Mouse (Mus musculus): ENCODE data around the gene Fam214b. TPM values are rescaled to one million over a fixed set of nuclear protein-coding genes. Genes with fewer than 3 reads are reported as not detected.

Fam214b gene
- polyA plus RNA-seq, 1 experiment from 2014 or later: 7.9 TPM

GRCm38 (mm10) chr4:43036356-43036755 lies 9.7 kb downstream of the Fam214b start:
- no peak overlapping the region for H3K4me3 ChIP-seq (replicated peaks)
- H3K27me3 ChIP-seq (replicated peaks): no peaks in the 10 kb centered on the region
- no peak overlapping the region for H3K27ac ChIP-seq
- no peak for ATAC-seq
- no peak overlapping the region for H3K4me2 ChIP-seq (replicated peaks)
- H3K9me3 ChIP-seq: no peaks in the 10 kb centered on the region
- peaks cover 3% of the 10 kb centered on the region; the same call in 1 of the 2 replicates for H3K36me3 ChIP-seq
- H3K9ac ChIP-seq: no peak overlapping the region
- peaks cover 9% of the 10 kb centered on the region for H3K4me1 ChIP-seq (replicated peaks)
- WGBS: 95% methylated on average over 10 of the region's 10 CpGs

DNA sequence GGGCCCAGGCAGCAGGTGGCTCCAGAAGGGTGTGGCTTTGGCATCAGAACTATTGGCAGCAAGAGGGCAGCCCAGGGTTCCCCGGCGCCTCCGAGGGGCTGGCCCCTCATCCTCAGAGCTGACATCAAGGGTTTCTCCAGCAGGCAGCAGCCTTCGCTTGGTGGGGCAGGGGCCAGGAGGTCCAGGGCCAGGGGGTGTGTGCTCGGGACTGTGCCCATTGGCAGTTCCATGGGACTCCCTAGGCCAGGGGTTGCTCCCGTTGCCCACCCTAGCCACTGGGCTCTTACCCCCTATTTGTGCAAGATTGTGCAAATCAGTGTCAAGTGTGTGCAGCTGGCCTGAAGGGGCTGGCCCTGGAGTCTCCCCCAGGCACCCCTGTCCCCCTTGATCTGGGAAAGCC lies 10.2 kb downstream of the Fam214b start:
- peaks cover 3% of the 10 kb centered on the region; the same call in 1 of the 2 replicates for H3K36me3 ChIP-seq
- H3K27me3 ChIP-seq (replicated peaks): no peaks in the 10 kb centered on the region
- no peak overlapping the region for H3K4me2 ChIP-seq (replicated peaks)
- no peak overlapping the region for H3K27ac ChIP-seq
- no peak overlapping the region for H3K9ac ChIP-seq
- no peaks in the 10 kb centered on the region for H3K9me3 ChIP-seq
- H3K4me1 ChIP-seq (replicated peaks): peaks cover 9% of the 10 kb centered on the region
- no peak for ATAC-seq
- no peak overlapping the region for H3K4me3 ChIP-seq (replicated peaks)
- WGBS: 90% methylated on average over 6 of the region's 6 CpGs

GRCm38 (mm10) chr4:43033481-43033880 lies 12.5 kb downstream of the Fam214b start:
- Histone ChIP-seq H3K27ac (no peak overlapping the region), H3K4me2 (replicated peaks) (no peak overlapping the region), H3K9me3 (no peaks in the 10 kb centered on the region), H3K27me3 (replicated peaks) (no peaks in the 10 kb centered on the region), H3K36me3 (peaks cover 9% of the 10 kb centered on the region; the same call in 1 of the 2 replicates), H3K4me1 (replicated peaks) (peaks cover 9% of the 10 kb centered on the region), H3K9ac (no peak overlapping the region), H3K4me3 (replicated peaks) (no peak overlapping the region)
- ATAC-seq: no peak
- WGBS: 86% methylated on average over 14 of the region's 14 CpGs

DNA sequence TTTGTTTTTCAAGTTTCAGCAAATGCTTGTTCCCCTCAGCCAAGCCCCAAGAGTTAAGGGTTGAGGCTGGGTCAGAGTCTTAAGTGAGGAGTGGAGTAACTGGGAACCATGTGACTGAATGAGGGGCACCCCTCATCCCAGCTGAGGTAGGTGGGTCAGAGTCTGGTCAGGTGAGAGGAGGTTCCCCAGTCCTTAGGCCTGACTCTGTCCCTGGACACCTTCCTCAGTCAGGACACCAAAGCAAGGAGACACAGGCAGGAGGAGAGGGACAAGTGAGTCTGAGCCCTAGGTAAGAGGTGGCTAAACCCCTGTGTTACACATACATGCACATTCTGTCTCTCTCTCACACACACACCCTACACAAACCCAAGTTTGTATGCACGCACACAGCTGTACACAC lies 13.5 kb downstream of the Fam214b start:
- H3K36me3 ChIP-seq: peaks cover 15% of the 10 kb centered on the region; the same call in 1 of the 2 replicates
- 71% methylated on average over 1 of the region's 1 CpGs for WGBS

GRCm38 (mm10) chr4:43031237-43031995 lies 14.6 kb downstream of the Fam214b start, which contains the start of gene Stoml2:
Gene Stoml2 (minus strand): TSS chr4:43031710.
- WGBS: under 1% methylated on average over 38 of the region's 38 CpGs
- Histone ChIP-seq H3K9me3 (no peaks in the 10 kb centered on the region), H3K27me3 (replicated peaks) (no peaks in the 10 kb centered on the region), H3K36me3 (peaks cover 23% of the 10 kb centered on the region), H3K9ac (peak within 1 kb of the TSS; percentile 92), H3K4me2 (replicated peaks) (peak within 1 kb of the TSS; percentile 84), H3K4me3 (replicated peaks) (peak within 1 kb of the TSS; percentile 77), H3K27ac (peak within 1 kb of the TSS; percentile 82), H3K4me1 (replicated peaks) (peaks cover 9% of the 10 kb centered on the region)
- peak; percentile 98 for ATAC-seq

More for the DNA sequence above, 13.5 kb downstream of the Fam214b start:
- no peaks in the 10 kb centered on the region for H3K27me3 ChIP-seq (replicated peaks)
- peaks cover 9% of the 10 kb centered on the region for H3K4me1 ChIP-seq (replicated peaks)
- no peak overlapping the region for H3K27ac ChIP-seq
- no peak overlapping the region for H3K4me2 ChIP-seq (replicated peaks)
- no peak overlapping the region for H3K9ac ChIP-seq
- H3K4me3 ChIP-seq (replicated peaks): no peak overlapping the region
- ATAC-seq: no peak
- H3K9me3 ChIP-seq: no peaks in the 10 kb centered on the region

DNA sequence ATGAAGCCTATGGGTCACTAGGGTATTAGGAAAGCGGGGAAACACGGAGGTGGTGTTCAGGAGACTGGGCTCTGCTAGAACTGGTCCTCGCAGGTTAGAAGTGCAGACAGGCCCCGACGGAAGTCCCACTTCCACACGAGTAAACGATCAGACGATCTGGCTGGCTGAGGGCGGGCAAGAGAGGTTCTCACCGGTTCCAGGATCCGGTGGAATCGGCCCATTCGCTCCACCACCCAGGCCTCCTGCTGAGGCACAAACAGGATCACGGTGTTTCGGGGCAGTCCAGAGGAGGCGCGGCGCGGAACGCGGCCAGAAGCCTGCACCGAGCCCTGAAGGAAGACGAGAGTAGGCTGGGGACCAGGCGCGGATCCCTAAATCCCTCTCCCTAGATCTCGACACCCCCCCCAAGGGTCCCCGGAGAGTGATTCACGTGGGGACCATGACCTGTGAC lies 15.2 kb downstream of the Fam214b start:
- WGBS: 1% methylated on average over 28 of the region's 28 CpGs
- peaks cover 21% of the 10 kb centered on the region for H3K36me3 ChIP-seq
- H3K27me3 ChIP-seq (replicated peaks): no peaks in the 10 kb centered on the region
- no peaks in the 10 kb centered on the region for H3K9me3 ChIP-seq
- peaks cover 9% of the 10 kb centered on the region for H3K4me1 ChIP-seq (replicated peaks)
- H3K4me2 ChIP-seq (replicated peaks): peak overlapping the region; percentile 84
- peak overlapping the region; percentile 92 for H3K9ac ChIP-seq
- ATAC-seq: peak; percentile 75
- H3K27ac ChIP-seq: peak overlapping the region; percentile 82
- peak overlapping the region; percentile 77 for H3K4me3 ChIP-seq (replicated peaks)

GRCm38 (mm10) chr4:43030352-43030751 lies 15.7 kb downstream of the Fam214b start:
- H3K36me3 ChIP-seq: peaks cover 21% of the 10 kb centered on the region
- H3K4me1 ChIP-seq (replicated peaks): peaks cover 9% of the 10 kb centered on the region
- ATAC-seq: no peak

DNA sequence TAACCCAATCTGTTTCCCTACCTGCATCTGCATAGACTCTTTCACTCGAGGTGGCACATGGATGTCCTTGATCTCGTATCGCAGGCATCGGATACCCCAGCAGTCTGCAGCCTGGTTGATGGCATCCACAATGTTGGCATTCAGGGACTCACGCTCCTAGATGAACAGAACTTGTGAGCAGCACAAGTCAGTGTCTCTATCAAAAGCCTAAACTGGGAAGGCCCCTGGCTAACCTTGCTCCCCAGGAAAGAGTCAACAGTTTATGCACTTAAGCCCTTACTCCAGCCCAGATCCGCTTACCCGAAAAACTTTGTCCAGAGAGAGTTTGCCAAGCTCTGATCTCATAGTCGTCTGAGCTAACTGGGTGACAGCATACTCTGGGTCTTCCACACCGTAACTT lies 16.3 kb downstream of the Fam214b start:
- H3K9ac ChIP-seq: no peak overlapping the region
- H3K4me1 ChIP-seq (replicated peaks): peaks cover 10% of the 10 kb centered on the region
- H3K36me3 ChIP-seq: peaks cover 21% of the 10 kb centered on the region
- no peaks in the 10 kb centered on the region for H3K27me3 ChIP-seq (replicated peaks)
- H3K27ac ChIP-seq: no peak overlapping the region
- no peaks in the 10 kb centered on the region for H3K9me3 ChIP-seq
- no peak for ATAC-seq
- 93% methylated on average over 9 of the region's 9 CpGs for WGBS
- 0 out of 2 replicates have a peak overlapping the region, but pooled peaks have one; percentile 77 for H3K4me3 ChIP-seq (replicated peaks)
- 0 out of 2 replicates have a peak overlapping the region, but pooled peaks have one; percentile 84 for H3K4me2 ChIP-seq (replicated peaks)

More at GRCm38 (mm10) chr4:43030352-43030751, 15.7 kb downstream of the Fam214b start:
- peak overlapping the region; percentile 77 for H3K4me3 ChIP-seq (replicated peaks)
- H3K9ac ChIP-seq: peak overlapping the region; percentile 92
- 67% methylated on average over 9 of the region's 9 CpGs for WGBS
- peak overlapping the region; percentile 84 for H3K4me2 ChIP-seq (replicated peaks)
- peak overlapping the region; percentile 82; the same call in 1 of the 2 replicates for H3K27ac ChIP-seq
- no peaks in the 10 kb centered on the region for H3K9me3 ChIP-seq
- H3K27me3 ChIP-seq (replicated peaks): no peaks in the 10 kb centered on the region

DNA sequence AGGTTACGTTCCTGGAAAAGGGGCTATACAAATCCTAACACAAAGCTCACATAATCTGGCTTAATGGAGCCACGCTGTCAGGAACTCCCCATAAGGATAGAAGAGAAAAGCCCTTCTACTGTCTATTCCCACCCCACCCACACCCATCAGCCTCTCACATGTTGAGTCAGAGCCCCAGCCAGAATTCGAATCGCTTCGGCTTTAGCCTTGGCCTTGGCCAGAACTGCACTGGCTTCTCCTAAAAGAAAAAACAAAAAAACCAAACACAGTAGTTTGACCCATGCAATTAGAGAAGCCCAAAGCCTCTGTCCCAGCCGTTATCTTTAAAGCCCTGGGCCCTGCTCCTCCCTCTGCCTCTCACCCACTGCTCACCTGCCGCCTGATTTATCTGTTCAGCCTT lies 16.9 kb downstream of the Fam214b start:
- Histone ChIP-seq H3K4me1 (replicated peaks) (peaks cover 15% of the 10 kb centered on the region), H3K4me3 (replicated peaks) (no peak overlapping the region), H3K9ac (no peak overlapping the region), H3K27ac (no peak overlapping the region), H3K36me3 (peaks cover 21% of the 10 kb centered on the region), H3K4me2 (replicated peaks) (no peak overlapping the region), H3K27me3 (replicated peaks) (no peaks in the 10 kb centered on the region), H3K9me3 (no peaks in the 10 kb centered on the region)
- 91% methylated on average over 7 of the region's 7 CpGs for WGBS
- no peak for ATAC-seq

DNA sequence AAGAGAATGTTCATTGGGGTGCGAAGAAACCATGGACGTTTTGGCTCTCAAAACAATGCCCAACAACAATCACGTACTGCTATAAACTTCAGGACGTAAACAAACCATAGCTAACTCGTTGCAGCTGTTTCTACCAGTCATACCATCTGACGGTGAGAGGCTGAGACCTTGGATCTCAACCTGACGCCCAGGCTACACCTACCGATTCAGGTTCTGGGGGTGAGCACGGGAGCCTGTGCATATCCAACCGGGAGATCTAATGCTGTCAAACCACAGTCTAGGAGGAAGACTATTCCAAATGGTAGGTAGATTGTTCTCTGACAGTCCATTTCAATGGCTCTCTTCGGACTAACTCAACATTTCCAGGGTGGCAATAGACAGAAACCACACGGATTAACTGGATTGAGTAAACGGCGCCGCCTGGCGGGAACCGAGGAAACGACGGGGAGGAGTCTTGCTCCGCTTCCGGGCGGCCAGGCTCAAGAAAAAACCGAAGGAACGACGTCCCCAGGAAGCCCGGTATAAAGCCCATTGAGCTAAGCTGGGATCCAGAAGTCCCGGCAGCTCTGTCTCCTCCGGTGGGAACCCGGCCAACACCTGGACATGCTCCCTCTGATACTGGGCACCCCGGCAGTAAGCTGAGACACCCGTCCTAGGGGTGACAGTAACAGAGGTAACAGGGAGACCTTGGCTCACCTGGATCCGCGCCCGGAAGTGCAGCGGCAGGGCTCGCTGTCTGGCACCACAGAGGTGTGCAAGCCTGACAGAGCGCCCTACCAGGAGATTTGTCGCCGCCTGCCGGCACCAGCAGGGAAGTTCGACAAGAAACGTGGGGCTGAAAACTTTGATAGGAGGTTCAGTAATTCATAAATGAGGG lies 20.7 kb downstream of the Fam214b start, which contains the start of gene Pigo:
Gene Pigo (minus strand): TSS at position 736 of the 877 bp plus-strand sequence.
- Histone ChIP-seq H3K9me3 (no peaks in the 10 kb centered on the region), H3K36me3 (peaks cover 39% of the 10 kb centered on the region), H3K4me3 (replicated peaks) (peak within 1 kb of the TSS; percentile 52), H3K4me1 (replicated peaks) (peaks cover 12% of the 10 kb centered on the region), H3K27ac (peak within 1 kb of the TSS; percentile 83), H3K4me2 (replicated peaks) (peak within 1 kb of the TSS; percentile 60), H3K27me3 (replicated peaks) (no peaks in the 10 kb centered on the region), H3K9ac (peak within 1 kb of the TSS; percentile 57)
- WGBS: 5% methylated on average over 42 of the region's 42 CpGs
- ATAC-seq: peak; percentile 97

DNA sequence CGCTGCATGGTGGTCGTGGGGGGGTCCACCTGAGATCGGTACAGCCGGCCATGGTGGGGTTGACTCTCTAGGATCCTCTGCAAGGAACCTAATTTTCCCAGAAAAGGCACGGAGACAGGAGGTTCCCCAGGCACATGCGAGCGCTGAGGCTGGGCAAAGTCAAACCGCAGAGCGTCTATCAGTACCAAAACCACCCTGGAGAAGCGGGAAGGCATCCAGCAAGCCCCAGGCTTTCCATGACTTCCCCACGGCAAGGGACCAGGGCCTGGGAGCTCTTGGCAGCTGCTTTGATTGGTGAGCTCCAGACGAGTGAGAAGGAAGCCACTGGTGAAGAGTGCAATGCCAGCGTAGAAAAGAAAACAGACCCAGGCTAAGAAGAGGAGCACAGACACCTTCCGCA lies 21.3 kb downstream of the Fam214b start:
- Histone ChIP-seq H3K27ac (0 out of 2 replicates have a peak overlapping the region, but pooled peaks have one; percentile 83), H3K27me3 (replicated peaks) (no peaks in the 10 kb centered on the region), H3K9ac (peak overlapping the region; percentile 50), H3K9me3 (no peaks in the 10 kb centered on the region), H3K4me2 (replicated peaks) (peak overlapping the region; percentile 60), H3K4me3 (replicated peaks) (peak overlapping the region; percentile 52), H3K4me1 (replicated peaks) (peaks cover 7% of the 10 kb centered on the region), H3K36me3 (peaks cover 43% of the 10 kb centered on the region)
- WGBS: 75% methylated on average over 14 of the region's 14 CpGs
- no peak for ATAC-seq

DNA sequence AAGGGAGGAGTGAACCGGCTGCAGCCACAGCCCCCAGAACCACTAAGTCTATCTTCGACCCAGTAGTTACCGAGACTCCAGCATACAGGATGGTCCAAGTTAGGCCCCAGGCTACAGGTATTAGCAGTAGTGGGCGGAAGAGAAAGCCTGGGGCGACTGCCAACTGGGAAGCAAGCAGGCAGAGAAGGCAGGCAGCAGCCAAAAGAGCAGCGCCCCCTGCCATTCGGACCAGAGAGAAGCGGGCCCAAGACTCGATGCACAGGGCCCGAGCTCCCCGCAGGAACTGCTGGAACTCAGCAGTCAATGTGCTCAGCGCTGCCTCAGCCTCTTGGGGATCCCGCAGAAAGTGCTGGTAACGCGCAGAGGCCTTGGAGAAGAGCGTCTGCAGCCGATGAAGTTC lies 24.7 kb downstream of the Fam214b start:
- no peaks in the 10 kb centered on the region for H3K27me3 ChIP-seq (replicated peaks)
- H3K4me1 ChIP-seq (replicated peaks): peaks cover 7% of the 10 kb centered on the region
- no peak overlapping the region for H3K27ac ChIP-seq
- peaks cover 24% of the 10 kb centered on the region; the same call in 1 of the 2 replicates for H3K36me3 ChIP-seq
- WGBS: 75% methylated on average over 17 of the region's 17 CpGs
- no peaks in the 10 kb centered on the region for H3K9me3 ChIP-seq
- ATAC-seq: no peak
- no peak overlapping the region for H3K4me2 ChIP-seq (replicated peaks)
- H3K9ac ChIP-seq: no peak overlapping the region
- no peak overlapping the region for H3K4me3 ChIP-seq (replicated peaks)

Data from intestine, embryonic 15.5 days (tissue).